Mouse (Mus musculus): ENCODE measurements at regions not wholly inside any gene's neighbourhood (a gene's known extent, or its start where the extent isn't known, plus 50 kb on each side); places are given as distances from the start of the nearest gene placed in this dataset.

DNA sequence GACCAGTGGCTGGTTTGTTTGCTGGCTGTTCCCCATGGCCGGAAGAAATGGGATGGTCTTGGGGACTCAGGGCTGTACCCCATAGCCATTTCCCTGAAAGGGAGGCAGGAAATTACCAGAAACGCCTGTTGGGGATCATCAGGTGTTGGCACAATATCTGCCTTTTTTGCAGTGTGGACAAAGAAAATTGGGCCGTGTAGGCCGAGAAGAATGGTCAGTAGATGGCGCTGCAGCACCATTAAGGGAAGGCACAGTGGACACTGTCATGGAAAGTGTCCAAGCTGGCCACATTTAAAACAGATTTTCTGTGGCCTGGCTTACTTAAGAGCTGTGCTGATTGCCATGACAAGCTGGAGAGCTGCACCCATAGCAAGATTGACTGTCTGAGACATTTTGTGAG lies 358.1 kb downstream of the Slxl1 start:
- DNase-seq (ENCODE audit: low spot score in 2 of 2), result peak in 1 of 2 experiments; percentile 8
